Mouse (Mus musculus) liver, adult 2 months (tissue): Measurements from ENCODE around the gene Unc5b.

ENCODE experiments used
- CTCF ChIP-seq: fragments of 200-500 bp; IDR thresholded peaks from 2 replicates; pipeline ENCODE4 v1.5.1; 2011; ENCODE audit warnings: low read depth, low read length, control low read depth
- POLR2A ChIP-seq: fragments of 200-500 bp; IDR thresholded peaks from 2 replicates; pipeline ENCODE4 v1.6.1; 2011; ENCODE audit warnings: low read length, control low read depth; ENCODE audit not compliant: insufficient read depth; ENCODE audit errors: extremely low read depth

- TF ChIP-seq POLR2A (no peak), CTCF (no peak)
Measured at GRCm38 (mm10) chr10:60724496-60724895, 106.9 kb downstream of the Unc5b start.
